Mouse (Mus musculus): Measurements from ENCODE around the gene Lsm4. TPM values are rescaled to one million over a fixed set of nuclear protein-coding genes. Genes with fewer than 3 reads are reported as not detected.

The Lsm4 gene
- polyA plus RNA-seq, 3 experiments from 2014 or later, result 79.0 to 128 (median 97.8) TPM

Other genes with a start within 250 kb of the Lsm4 start
- gene Crtc1, start 233.7 kb upstream of the Lsm4 start, polyA plus RNA-seq (2017; shearing (Covaris generic)), result 1 to 10 TPM; 5.0 to 8.7 (median 7.2) TPM
- 10 to 100 TPM in 1 of 3 experiments, 1 to 10 TPM in 2; 6.5 to 10.4 (median 8.8) TPM for gene Klhl26, start 196.3 kb upstream of the Lsm4 start, polyA plus RNA-seq (2017; shearing (Covaris generic))
- under 1 TPM in 1 of 3 experiments, not detected in 2; 0.47 TPM for gene Tmem59l, start 185.9 kb upstream of the Lsm4 start, polyA plus RNA-seq (2017; shearing (Covaris generic))
- gene Crlf1, start 180.1 kb upstream of the Lsm4 start, polyA plus RNA-seq (2017; shearing (Covaris generic)), result not detected
- gene Rex1bd, start 166.5 kb upstream of the Lsm4 start, polyA plus RNA-seq (2017; shearing (Covaris generic)), result 10 to 100 TPM; 67.7 to 85.1 (median 84.4) TPM
- gene Uba52, start 162.4 kb upstream of the Lsm4 start, polyA plus RNA-seq (2017; shearing (Covaris generic)), result 1,000 to 10,000 TPM; 2,608 to 4,221 (median 3,776) TPM
- gene Fkbp8, start 145.5 kb upstream of the Lsm4 start, polyA plus RNA-seq (2017; shearing (Covaris generic)), result 100 to 1,000 TPM; 133 to 156 (median 138) TPM
- gene Kxd1, start 145.3 kb upstream of the Lsm4 start, polyA plus RNA-seq (2017; shearing (Covaris generic)), result 100 to 1,000 TPM; 138 to 187 (median 180) TPM
- gene Ell, start 133.8 kb upstream of the Lsm4 start, polyA plus RNA-seq (2017; shearing (Covaris generic)), result 10 to 100 TPM; 30.5 to 37.0 (median 35.6) TPM
- 10 to 100 TPM; 27.6 to 32.6 (median 31.7) TPM for gene Isyna1, start 78.9 kb upstream of the Lsm4 start, polyA plus RNA-seq (2017; shearing (Covaris generic))
- 10 to 100 TPM in 2 of 3 experiments, 1 to 10 TPM in 1; 2.6 to 16.2 (median 14.7) TPM for gene Ssbp4, start 64.4 kb upstream of the Lsm4 start, polyA plus RNA-seq (2017; shearing (Covaris generic))
- gene Lrrc25, start 57.1 kb upstream of the Lsm4 start, polyA plus RNA-seq (2017; shearing (Covaris generic)), result 1 to 10 TPM in 1 of 3 experiments, under 1 TPM in 2; 0.47 to 3.8 (median 0.71) TPM
- gene Gdf15, start 40.8 kb upstream of the Lsm4 start, polyA plus RNA-seq (2017; shearing (Covaris generic)), result not detected
- gene Pgpep1, start 12.9 kb upstream of the Lsm4 start, polyA plus RNA-seq (2017; shearing (Covaris generic)), result 1 to 10 TPM; 3.8 to 6.4 (median 4.8) TPM
- 10 to 100 TPM; 13.9 to 23.2 (median 16.6) TPM for gene Jund, start 25.7 kb downstream of the Lsm4 start, polyA plus RNA-seq (2017; shearing (Covaris generic))
- gene Iqcn, start 30.2 kb downstream of the Lsm4 start, polyA plus RNA-seq (2017; shearing (Covaris generic)), result not detected
- under 1 TPM in 1 of 3 experiments, not detected in 2; 0.55 TPM for gene Gm3336, start 45.3 kb downstream of the Lsm4 start, polyA plus RNA-seq (2017; shearing (Covaris generic))
- gene Pde4c, start 50.5 kb downstream of the Lsm4 start, polyA plus RNA-seq (2017; shearing (Covaris generic)), result under 1 TPM; 0.19 to 0.59 (median 0.25) TPM
- 1 to 10 TPM; 4.6 to 8.6 (median 7.9) TPM for gene Rab3a, start 81.4 kb downstream of the Lsm4 start, polyA plus RNA-seq (2017; shearing (Covaris generic))
- 10 to 100 TPM; 35.5 to 46.1 (median 42.5) TPM for gene Mpv17l2, start 87.7 kb downstream of the Lsm4 start, polyA plus RNA-seq (2017; shearing (Covaris generic))
- gene Pik3r2, start 103.5 kb downstream of the Lsm4 start, polyA plus RNA-seq (2017; shearing (Covaris generic)), result 1 to 10 TPM; 2.6 to 5.4 (median 5.4) TPM
- gene Mast3, start 131.8 kb downstream of the Lsm4 start, polyA plus RNA-seq (2017; shearing (Covaris generic)), result 10 to 100 TPM; 14.8 to 20.5 (median 18.4) TPM
- 10 to 100 TPM; 13.8 to 38.5 (median 18.3) TPM for gene Il12rb1, start 135.2 kb downstream of the Lsm4 start, polyA plus RNA-seq (2017; shearing (Covaris generic))
- gene Arrdc2, start 166.5 kb downstream of the Lsm4 start, polyA plus RNA-seq (2017; shearing (Covaris generic)), result 1 to 10 TPM; 1.9 to 7.8 (median 3.7) TPM
- gene Kcnn1, start 190.0 kb downstream of the Lsm4 start, polyA plus RNA-seq (2017; shearing (Covaris generic)), result not detected
- 100 to 1,000 TPM in 1 of 3 experiments, 10 to 100 TPM in 2; 54.2 to 120 (median 63.1) TPM for gene Ccdc124, start 200.7 kb downstream of the Lsm4 start, polyA plus RNA-seq (2017; shearing (Covaris generic))
- gene Slc5a5, start 219.5 kb downstream of the Lsm4 start, polyA plus RNA-seq (2017; shearing (Covaris generic)), result not detected
- gene Rpl18a, start 224.2 kb downstream of the Lsm4 start, polyA plus RNA-seq (2017; shearing (Covaris generic)), result over 10,000 TPM in 2 of 3 experiments, 1,000 to 10,000 TPM in 1; 6,080 to 11,053 (median 10,917) TPM
- gene Map1s, start 232.7 kb downstream of the Lsm4 start, polyA plus RNA-seq (2017; shearing (Covaris generic)), result 10 to 100 TPM; 13.9 to 16.7 (median 13.9) TPM